Mouse (Mus musculus): ENCODE results near the gene Msl1. TPM values are rescaled to one million over a fixed set of nuclear protein-coding genes. Genes with fewer than 3 reads are reported as not detected.

Gene Msl1
- 23.5 and 24.5 TPM in 2 replicates for polyA plus RNA-seq (2012; rRNA removed)

DNA sequence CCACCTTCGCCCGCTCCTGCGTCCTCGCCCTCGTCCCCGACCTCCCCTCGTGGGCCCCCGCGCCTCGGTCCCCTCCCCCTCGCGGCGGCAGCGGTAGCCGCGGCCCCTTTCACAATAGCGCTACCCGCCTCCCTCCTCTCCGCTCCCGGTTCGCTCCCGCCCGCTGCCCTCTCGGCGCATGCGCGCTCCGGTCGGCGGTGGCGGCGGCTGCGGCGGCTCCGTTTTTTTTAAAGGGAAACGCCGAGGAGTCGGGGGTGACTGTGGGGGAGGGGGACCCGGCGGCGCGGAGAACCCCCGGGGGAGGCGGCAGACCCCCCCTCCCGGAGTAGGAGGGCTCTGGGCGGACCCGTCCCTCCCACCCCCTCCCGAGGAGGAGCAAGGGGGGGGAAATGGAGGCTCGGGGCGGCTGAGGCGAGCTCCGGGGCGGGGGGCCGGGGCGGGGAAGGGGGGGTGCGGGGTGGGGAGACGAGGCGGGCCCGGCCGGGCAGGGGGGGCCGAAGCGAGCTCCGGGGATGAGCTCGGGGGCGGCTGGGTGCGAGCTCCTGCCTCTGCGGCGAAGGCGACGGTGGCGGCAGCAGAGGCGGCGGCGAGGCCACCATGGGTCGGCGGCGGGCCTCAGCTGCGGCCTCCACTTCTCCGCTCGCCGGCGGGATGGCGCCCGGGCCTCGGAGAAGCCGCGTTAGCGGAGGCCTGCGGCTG, at the start of gene Msl1:
TSS of gene Msl1 (plus strand) at position 502 of the 699 bp plus-strand sequence.
- H3K4me3 ChIP-seq (ENCODE audit: insufficient read depth, low read depth, low read length): peak within 1 kb of the TSS; percentile 84

GRCm38 (mm10) chr11:98745932-98746853, 49.1 kb upstream of the Msl1 start:
- Histone ChIP-seq H3K27me3 (replicated peaks; ENCODE audit: control insufficient read depth, insufficient read depth, low read length) (no peaks in the 10 kb centered on the region), H3K36me3 (ENCODE audit: control insufficient read depth, insufficient read depth, low read length) (no peaks in the 10 kb centered on the region), H3K27ac (ENCODE audit: insufficient read depth, low read depth, low read length) (peak overlapping the region; percentile 61), H3K4me1 (ENCODE audit: control insufficient read depth, insufficient read depth, low read length) (peaks cover 70% of the 10 kb centered on the region), H3K4me3 (ENCODE audit: insufficient read depth, low read depth, low read length) (no peak overlapping the region)
- DNase-seq: peak; percentile 45
- WGBS: 35% methylated on average over 12 of the region's 12 CpGs
- TF ChIP-seq POLR2A (IDR thresholded peaks at IDR 0.05; ENCODE audit: low read depth, low read length) (no peak), CTCF (conservative IDR thresholded peaks at IDR 0.05; ENCODE audit: insufficient read depth, insufficient read length, low read depth, low read length) (no peak)

More for the DNA sequence above, at the start of gene Msl1:
- Histone ChIP-seq H3K27ac (ENCODE audit: insufficient read depth, low read depth, low read length) (peak within 1 kb of the TSS; percentile 98), H3K36me3 (ENCODE audit: control insufficient read depth, insufficient read depth, low read length) (peaks cover 3% of the 10 kb centered on the region), H3K27me3 (replicated peaks; ENCODE audit: control insufficient read depth, insufficient read depth, low read length) (no peaks in the 10 kb centered on the region), H3K4me1 (ENCODE audit: control insufficient read depth, insufficient read depth, low read length) (peaks cover 12% of the 10 kb centered on the region)
- DNase-seq: peak; percentile 94
- WGBS: 2% methylated on average over 81 of the region's 89 CpGs
- TF ChIP-seq POLR2A (IDR thresholded peaks at IDR 0.05; ENCODE audit: low read depth, low read length): no peak
- TF ChIP-seq CTCF (conservative IDR thresholded peaks at IDR 0.05; ENCODE audit: insufficient read depth, insufficient read length, low read depth, low read length): no peak

GRCm38 (mm10) chr11:98746855-98747693, 48.2 kb upstream of the Msl1 start:
- WGBS: 6% methylated on average over 19 of the region's 19 CpGs
- Histone ChIP-seq H3K36me3 (ENCODE audit: control insufficient read depth, insufficient read depth, low read length) (no peaks in the 10 kb centered on the region), H3K4me1 (ENCODE audit: control insufficient read depth, insufficient read depth, low read length) (peaks cover 77% of the 10 kb centered on the region), H3K4me3 (ENCODE audit: insufficient read depth, low read depth, low read length) (peak overlapping the region; percentile 4; the same call in 1 of the 2 replicates), H3K27me3 (replicated peaks; ENCODE audit: control insufficient read depth, insufficient read depth, low read length) (no peaks in the 10 kb centered on the region), H3K27ac (ENCODE audit: insufficient read depth, low read depth, low read length) (peak overlapping the region; percentile 61)
- DNase-seq: peak; percentile 90
- TF ChIP-seq CTCF (conservative IDR thresholded peaks at IDR 0.05; ENCODE audit: insufficient read depth, insufficient read length, low read depth, low read length) (no peak), POLR2A (IDR thresholded peaks at IDR 0.05; ENCODE audit: low read depth, low read length) (no peak)

GRCm38 (mm10) chr11:98747804-98748505, 47.4 kb upstream of the Msl1 start:
- no peaks in the 10 kb centered on the region for H3K27me3 ChIP-seq (replicated peaks; ENCODE audit: control insufficient read depth, insufficient read depth, low read length)
- TF ChIP-seq CTCF (conservative IDR thresholded peaks at IDR 0.05; ENCODE audit: insufficient read depth, insufficient read length, low read depth, low read length) (no peak), POLR2A (IDR thresholded peaks at IDR 0.05; ENCODE audit: low read depth, low read length) (no peak)
- no peaks in the 10 kb centered on the region for H3K36me3 ChIP-seq (ENCODE audit: control insufficient read depth, insufficient read depth, low read length)
- H3K4me1 ChIP-seq (ENCODE audit: control insufficient read depth, insufficient read depth, low read length): peaks cover 83% of the 10 kb centered on the region
- peak overlapping the region; percentile 61 for H3K27ac ChIP-seq (ENCODE audit: insufficient read depth, low read depth, low read length)
- 21% methylated on average over 6 of the region's 6 CpGs for WGBS
- DNase-seq: no peak
- no peak overlapping the region for H3K4me3 ChIP-seq (ENCODE audit: insufficient read depth, low read depth, low read length)

- Histone ChIP-seq H3K27me3 (replicated peaks; ENCODE audit: control insufficient read depth, insufficient read depth, low read length) (no peaks in the 10 kb centered on the region), H3K36me3 (ENCODE audit: control insufficient read depth, insufficient read depth, low read length) (no peaks in the 10 kb centered on the region), H3K4me1 (ENCODE audit: control insufficient read depth, insufficient read depth, low read length) (peaks cover 84% of the 10 kb centered on the region), H3K27ac (ENCODE audit: insufficient read depth, low read depth, low read length) (peak overlapping the region; percentile 45; the same call in 1 of the 2 replicates), H3K4me3 (ENCODE audit: insufficient read depth, low read depth, low read length) (no peak overlapping the region)
- TF ChIP-seq POLR2A (IDR thresholded peaks at IDR 0.05; ENCODE audit: low read depth, low read length) (no peak), CTCF (conservative IDR thresholded peaks at IDR 0.05; ENCODE audit: insufficient read depth, insufficient read length, low read depth, low read length) (no peak)
- DNase-seq: peak; percentile 54
- 38% methylated on average over 15 of the region's 15 CpGs for WGBS
These were observed 46.6 kb upstream of the Msl1 start for GRCm38 (mm10) chr11:98748506-98749416.

All from kidney, adult 2 months (tissue).